Mouse (Mus musculus): ENCODE results near the gene Arhgap24.

GRCm38 (mm10) chr5:102905441-102906211 is 424.4 kb downstream of the Arhgap24 start:
- TF ChIP-seq POLR2A (IDR thresholded peaks at IDR 0.05; ENCODE audit: low read depth, low read length) (no peak), CTCF (IDR thresholded peaks at IDR 0.05; ENCODE audit: extremely low read depth, insufficient read depth, insufficient read length, insufficient replicate concordance) (no peak)

Measured in spleen, adult 2 months (tissue).